Mouse (Mus musculus): ENCODE measurements around the gene Elob.

DNA sequence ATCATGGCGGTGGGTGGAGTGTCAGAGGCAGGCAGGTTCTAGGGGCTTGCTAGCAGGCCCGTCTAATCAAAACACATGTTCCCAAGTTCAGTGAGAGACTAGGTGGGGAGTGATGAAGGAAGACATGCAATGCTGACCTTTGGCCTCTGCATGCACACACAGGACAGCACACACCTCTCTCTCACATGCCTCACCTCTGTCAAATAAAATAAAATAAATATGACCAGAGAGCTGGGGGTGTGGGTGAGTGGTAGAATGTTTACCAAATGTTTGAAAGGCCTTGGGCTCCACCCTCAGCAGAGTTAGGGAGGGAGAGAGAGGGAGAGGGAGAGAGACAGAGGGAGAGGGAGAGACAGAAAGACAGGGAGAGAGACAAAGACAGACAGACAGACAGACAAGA, 29.0 kb upstream of the Elob start:
- TF ChIP-seq CTCF (IDR thresholded peaks at IDR 0.05; ENCODE audit: low read depth) (no peak), EP300 (optimal IDR thresholded peaks at IDR 0.05) (no peak)
